Mouse (Mus musculus): ENCODE results near the gene Slc39a2. TPM values are rescaled to one million over a fixed set of nuclear protein-coding genes. Genes with fewer than 3 reads are reported as not detected.

Slc39a2 gene
- polyA plus RNA-seq, 1 experiment from 2014 or later, result 1.8 TPM

Other genes with a start within 250 kb of the Slc39a2 start
- not detected in 2 replicates for gene Gm17079, start 197.4 kb upstream of the Slc39a2 start, polyA plus RNA-seq (2015; fragmentation: Nextera tagmentation; extraction: Ambion mirVana)
- not detected in 2 replicates for gene Gm5800, start 175.7 kb upstream of the Slc39a2 start, polyA plus RNA-seq (2015; fragmentation: Nextera tagmentation; extraction: Ambion mirVana)
- not detected in 2 replicates for gene Ang4, start 119.3 kb upstream of the Slc39a2 start, polyA plus RNA-seq (2015; fragmentation: Nextera tagmentation; extraction: Ambion mirVana)
- gene AY358078, start 92.8 kb upstream of the Slc39a2 start, polyA plus RNA-seq (2015; fragmentation: Nextera tagmentation; extraction: Ambion mirVana), result not detected in 2 replicates
- gene Ear6, start 39.2 kb upstream of the Slc39a2 start, polyA plus RNA-seq (2015; fragmentation: Nextera tagmentation; extraction: Ambion mirVana), result not detected in 2 replicates
- gene Mettl17, start 8.0 kb upstream of the Slc39a2 start, polyA plus RNA-seq (2015; fragmentation: Nextera tagmentation; extraction: Ambion mirVana), result 82.5 and 86.0 TPM in 2 replicates
- 108 and 144 TPM in 2 replicates for gene Ndrg2, start 21.3 kb downstream of the Slc39a2 start, polyA plus RNA-seq (2015; fragmentation: Nextera tagmentation; extraction: Ambion mirVana)
- gene Tppp2, start 25.5 kb downstream of the Slc39a2 start, polyA plus RNA-seq (2015; fragmentation: Nextera tagmentation; extraction: Ambion mirVana), result not detected in 2 replicates
- gene Rnase13, start 29.9 kb downstream of the Slc39a2 start, polyA plus RNA-seq (2015; fragmentation: Nextera tagmentation; extraction: Ambion mirVana), result not detected in 2 replicates
- 76.8 and 83.1 TPM in 2 replicates for gene Arhgef40, start 91.8 kb downstream of the Slc39a2 start, polyA plus RNA-seq (2015; fragmentation: Nextera tagmentation; extraction: Ambion mirVana)
- gene Tmem253, start 122.8 kb downstream of the Slc39a2 start, polyA plus RNA-seq (2015; fragmentation: Nextera tagmentation; extraction: Ambion mirVana), result 0.79 and 0.84 TPM in 2 replicates
- 30.5 and 33.1 TPM in 2 replicates for gene Zfp219, start 127.8 kb downstream of the Slc39a2 start, polyA plus RNA-seq (2015; fragmentation: Nextera tagmentation; extraction: Ambion mirVana)
- not detected in 2 replicates for gene Olfr221, start 149.6 kb downstream of the Slc39a2 start, polyA plus RNA-seq (2015; fragmentation: Nextera tagmentation; extraction: Ambion mirVana)
- gene Hnrnpc, start 211.1 kb downstream of the Slc39a2 start, polyA plus RNA-seq (2015; fragmentation: Nextera tagmentation; extraction: Ambion mirVana), result 623 and 652 TPM in 2 replicates
- gene Rpgrip1, start 217.8 kb downstream of the Slc39a2 start, polyA plus RNA-seq (2015; fragmentation: Nextera tagmentation; extraction: Ambion mirVana), result 51.5 and 54.6 TPM in 2 replicates

All from hindbrain, embryonic 13.5 days (tissue).